Mouse (Mus musculus) limb, embryonic 11.5 days (tissue): ENCODE data around the gene Gm10354. TPM values are rescaled to one million over a fixed set of nuclear protein-coding genes. Genes with fewer than 3 reads are reported as not detected.
A peak's percentile ranks its signal among the peaks of the same experiment; 100 is the strongest.
"Not testable (repeated sequence)": the region's sequence is repeated elsewhere in the genome, so short reads cannot be mapped to it uniquely, and the experiment has no call there.

Source experiments
- ATAC-seq: fragments of 200-750 bp; cut with Nextera tagmentation; 2 replicates; pipeline ENCODE4 v1.8.0; 2017; ENCODE audit warnings: low read depth; ENCODE audit not compliant: insufficient number of reproducible peaks, low FRiP score, low TSS enrichment
- DNase-seq: peaks from one replicate; pipeline ENCODE4 v3.0.0-alpha.2; 2015; ENCODE audit warnings: low spot score
- H3K27ac ChIP-seq: fragments of 300-500 bp; sonication (generic); replicated peaks from 2 replicates; pipeline ENCODE4 v1.5.1; 2014; ENCODE audit warnings: low read depth, mild to moderate bottlenecking, low read length
- H3K27me3 ChIP-seq: fragments of 300-500 bp; sonication (generic); 2 replicates; pipeline ENCODE4 v1.6.1; 2014; ENCODE audit warnings: mild to moderate bottlenecking, low read length, mixed read lengths; ENCODE audit not compliant: control insufficient read depth, insufficient read depth
- H3K36me3 ChIP-seq: fragments of 300-500 bp; sonication (generic); 2 replicates; pipeline ENCODE4 v1.6.1; 2014; ENCODE audit warnings: mild to moderate bottlenecking, low read length, moderate library complexity, mixed read lengths; ENCODE audit not compliant: control insufficient read depth, insufficient read depth
- H3K4me1 ChIP-seq: fragments of 300-500 bp; sonication (generic); 2 replicates; pipeline ENCODE4 v1.6.1; 2014; ENCODE audit warnings: low read length, mixed read lengths; ENCODE audit not compliant: control insufficient read depth, insufficient read depth
- H3K4me2 ChIP-seq: fragments of 300-500 bp; sonication (generic); 2 replicates; pipeline ENCODE4 v1.6.1; 2014; ENCODE audit warnings: low read depth, mild to moderate bottlenecking, moderate library complexity; ENCODE audit not compliant: severe bottlenecking
- H3K4me3 ChIP-seq: fragments of 300-500 bp; sonication (generic); 2 replicates; pipeline ENCODE4 v1.5.1; 2014; ENCODE audit warnings: low read depth, low read length
- H3K9ac ChIP-seq: fragments of 300-500 bp; sonication (generic); 2 replicates; pipeline ENCODE4 v1.6.1; 2014; ENCODE audit warnings: mild to moderate bottlenecking, low read length
- H3K9me3 ChIP-seq: fragments of 300-500 bp; sonication (generic); 2 replicates; pipeline ENCODE4 v1.6.1; 2016; ENCODE audit warnings: low read length; ENCODE audit not compliant: control insufficient read depth
- WGBS: fragments of 180-500 bp; shearing (Covaris S2); extraction: QIAGEN DNeasy Blood & Tissue Kit; methylation state at CpG from one replicate; pipeline ENCODE4 v1.1.7; 2014; 5-methylcytosine and 5-hydroxymethylcytosine counted together
- polyA plus RNA-seq: library from polyadenylated mRNA; unstranded; fragments of >200 nt; fragmentation: Nextera tagmentation; extraction: Ambion mirVana; gene quantifications from 2 replicates; pipeline ENCODE4 v1.2.1, GENCODE M21; 2014

Gene Gm10354
- polyA plus RNA-seq, 1 experiment from 2014 or later: not detected

DNA sequence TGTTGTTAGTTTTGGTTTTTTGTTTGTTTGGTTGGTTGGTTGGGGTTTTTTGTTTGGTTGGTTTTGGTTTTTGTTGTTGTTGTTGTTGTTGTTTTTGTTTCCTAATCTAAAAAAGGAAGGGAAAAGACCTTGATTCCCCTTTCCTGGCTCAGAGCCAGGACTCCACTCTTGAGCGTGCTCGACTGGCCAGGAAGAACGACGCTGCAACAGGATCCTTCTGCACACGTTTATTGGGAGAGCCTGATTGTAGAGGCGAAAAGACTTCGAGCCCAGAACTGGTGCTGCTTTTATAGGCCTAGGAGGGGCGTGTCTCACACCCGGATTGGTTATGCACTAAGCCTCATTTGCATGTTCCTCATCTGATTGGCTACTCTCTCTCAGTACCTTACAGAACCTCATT is 19.3 kb upstream of the Gm10354 start:
- WGBS: 77% methylated on average over 9 of the region's 9 CpGs
- ATAC-seq: not testable (repeated sequence)

DNA sequence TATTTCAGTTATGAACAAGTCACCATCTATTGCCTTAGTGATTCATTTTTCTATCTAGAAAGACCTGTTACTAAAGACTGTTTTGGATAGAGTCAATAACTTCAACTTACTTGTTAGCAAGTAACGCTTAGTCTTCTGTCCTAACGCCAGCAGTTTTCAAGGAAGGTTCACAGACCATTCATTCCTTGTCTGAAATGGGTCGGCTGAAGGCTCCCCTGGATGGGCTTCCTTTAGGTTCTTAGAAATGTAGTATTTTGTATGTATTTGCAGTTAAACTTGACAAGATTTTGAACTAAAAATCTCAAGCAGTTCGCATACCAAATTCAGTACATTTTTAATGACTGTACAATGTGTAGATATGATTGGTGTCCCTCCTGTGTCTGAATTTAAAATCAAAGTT is 18.8 kb upstream of the Gm10354 start:
- not testable (repeated sequence) for H3K4me3 ChIP-seq, H3K9ac ChIP-seq, ATAC-seq, H3K4me2 ChIP-seq, H3K4me1 ChIP-seq, H3K27ac ChIP-seq, H3K9me3 ChIP-seq, H3K36me3 ChIP-seq, H3K27me3 ChIP-seq
- peak; percentile 20 for DNase-seq
- 85% methylated on average over 4 of the region's 4 CpGs for WGBS

More for the DNA sequence above, 19.3 kb upstream of the Gm10354 start:
- not testable (repeated sequence) for H3K4me1 ChIP-seq, H3K9ac ChIP-seq, H3K4me2 ChIP-seq, H3K9me3 ChIP-seq, H3K27ac ChIP-seq, H3K27me3 ChIP-seq, DNase-seq, H3K4me3 ChIP-seq, H3K36me3 ChIP-seq

DNA sequence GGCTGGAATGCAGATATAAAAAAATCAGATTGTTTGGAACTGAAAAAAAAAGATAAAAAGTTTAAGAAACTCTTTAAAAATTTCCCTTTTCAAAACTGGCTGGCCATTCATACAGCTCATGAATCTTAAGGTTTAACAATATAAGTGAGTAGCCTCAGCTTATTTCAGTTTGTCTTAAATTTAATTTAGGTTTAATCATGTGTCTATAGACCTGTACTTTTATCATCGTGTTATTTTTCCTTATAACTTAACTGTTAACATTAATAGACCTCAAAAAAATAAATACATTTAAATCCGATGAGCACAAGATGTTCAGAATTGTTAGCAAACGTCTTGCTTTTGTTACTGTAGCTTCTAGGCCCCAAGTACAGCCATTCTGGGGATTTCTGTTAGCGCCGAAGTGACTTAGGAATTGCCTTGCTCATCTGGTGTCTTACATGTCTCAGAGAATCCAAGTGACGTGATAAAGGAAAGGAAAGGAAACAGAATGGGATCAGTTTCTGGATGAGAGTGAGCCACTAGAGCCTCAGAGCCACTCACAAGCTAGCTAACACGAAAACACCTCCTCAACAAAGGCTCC is 18.0 kb upstream of the Gm10354 start:
- not testable (repeated sequence) for H3K27ac ChIP-seq, H3K4me2 ChIP-seq, DNase-seq, H3K4me3 ChIP-seq, H3K4me1 ChIP-seq, H3K9me3 ChIP-seq, ATAC-seq, H3K36me3 ChIP-seq, H3K27me3 ChIP-seq, H3K9ac ChIP-seq
- 80% methylated on average over 6 of the region's 7 CpGs for WGBS

DNA sequence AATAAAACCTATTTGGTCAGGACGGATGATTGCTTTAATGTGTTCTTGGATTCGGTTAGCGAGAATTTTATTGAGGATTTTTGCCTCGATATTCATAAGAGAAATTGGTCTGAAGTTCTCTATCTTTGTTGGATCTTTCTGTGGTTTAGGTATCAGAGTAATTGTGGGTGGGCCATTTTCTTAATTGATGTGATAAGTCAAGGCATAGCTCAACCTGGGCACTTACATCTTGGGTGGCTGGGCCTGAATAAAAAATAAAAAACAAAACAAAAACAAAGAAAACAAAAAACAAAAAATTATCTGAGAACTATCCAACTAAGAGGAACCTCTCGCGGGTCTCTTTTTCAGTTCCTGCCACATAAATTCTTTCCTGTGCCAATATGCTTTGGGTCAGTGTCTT is 15.4 kb upstream of the Gm10354 start:
- peak; percentile 92 for ATAC-seq
- H3K4me3 ChIP-seq, DNase-seq, H3K27me3 ChIP-seq, H3K4me2 ChIP-seq, H3K27ac ChIP-seq, H3K9ac ChIP-seq, H3K36me3 ChIP-seq, H3K4me1 ChIP-seq, H3K9me3 ChIP-seq: not testable (repeated sequence)
- WGBS: 87% methylated on average over 6 of the region's 6 CpGs

DNA sequence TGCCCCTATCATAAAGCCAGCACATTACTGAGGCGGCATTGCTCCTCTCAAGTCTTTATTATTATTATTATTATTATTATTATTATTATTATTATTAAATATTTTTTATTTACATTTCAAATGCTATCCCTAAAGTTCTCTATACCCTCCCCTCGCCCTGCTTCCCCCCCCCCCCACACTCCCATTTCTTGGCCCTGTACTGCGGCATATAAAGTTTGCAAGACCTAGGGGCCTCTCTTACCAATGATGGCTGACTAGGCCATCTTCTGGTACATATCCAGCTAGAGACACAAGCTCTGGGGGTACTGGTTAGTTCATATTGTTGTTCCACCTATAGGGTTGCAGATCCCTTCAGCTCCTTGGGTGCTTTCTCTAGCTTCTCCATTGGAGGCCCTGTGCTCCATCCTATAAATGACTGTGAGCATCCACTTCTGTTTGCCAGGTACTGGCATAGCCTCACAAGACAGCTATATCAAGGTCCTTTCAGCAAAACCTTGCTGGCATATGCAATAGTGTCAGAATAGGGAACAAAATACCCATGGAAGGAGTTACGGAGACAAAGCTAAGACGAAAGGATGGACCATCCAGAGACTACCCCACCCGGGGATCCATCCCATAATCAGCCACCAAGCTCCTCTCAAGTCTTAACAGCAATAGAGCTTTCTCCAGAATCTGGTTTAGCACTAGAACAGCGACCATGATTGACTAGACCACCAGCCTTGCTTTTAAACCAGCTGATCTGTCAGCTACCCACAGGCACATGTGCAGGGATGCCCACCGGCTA is 11.8 kb upstream of the Gm10354 start:
- H3K27me3 ChIP-seq, DNase-seq, H3K36me3 ChIP-seq, H3K4me3 ChIP-seq, H3K27ac ChIP-seq, H3K9me3 ChIP-seq, H3K9ac ChIP-seq, H3K4me2 ChIP-seq, H3K4me1 ChIP-seq: not testable (repeated sequence)
- WGBS: 83% methylated on average over 7 of the region's 8 CpGs
- peak; percentile 70 for ATAC-seq

DNA sequence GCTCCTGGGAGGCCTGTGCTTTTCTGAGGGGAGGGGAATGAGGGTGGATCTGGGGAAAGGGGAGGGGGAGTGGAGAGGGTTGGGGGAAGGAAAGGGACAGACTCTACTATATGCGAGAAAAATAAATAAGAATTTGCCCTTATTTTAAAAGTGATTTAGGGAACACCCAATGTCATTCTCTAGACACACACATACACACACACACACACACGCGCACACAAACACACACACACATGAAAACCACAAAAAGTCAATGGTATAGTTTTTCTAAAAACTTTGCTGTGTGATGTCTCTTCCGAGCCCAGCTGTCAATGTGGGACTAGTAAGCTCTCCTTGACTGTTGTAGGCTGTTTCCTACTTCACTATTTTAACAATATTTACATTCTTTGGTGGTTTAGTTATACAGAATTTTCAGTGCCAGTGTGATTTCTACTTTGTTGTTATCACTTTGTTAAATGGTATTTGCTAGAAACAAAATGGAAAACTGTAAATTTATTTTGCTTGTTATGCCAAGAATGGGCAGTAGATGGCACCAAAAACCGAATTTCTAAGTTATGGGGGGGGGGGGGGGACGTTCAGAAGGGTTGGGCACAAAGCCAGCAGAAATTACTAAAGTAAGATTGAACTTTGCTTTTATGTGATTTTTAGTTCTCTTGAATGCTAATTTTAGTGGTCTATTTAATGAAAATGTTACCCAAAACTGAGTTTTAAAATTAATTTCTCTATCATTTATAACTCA is 8.1 kb upstream of the Gm10354 start:
- 41% methylated on average over 5 of the region's 6 CpGs for WGBS
- H3K4me1 ChIP-seq, H3K27ac ChIP-seq, H3K4me3 ChIP-seq, H3K9me3 ChIP-seq, H3K27me3 ChIP-seq, DNase-seq, H3K4me2 ChIP-seq, H3K9ac ChIP-seq, H3K36me3 ChIP-seq: not testable (repeated sequence)
- ATAC-seq: 0 out of 2 replicates have a peak, but pooled peaks have one; percentile 60

DNA sequence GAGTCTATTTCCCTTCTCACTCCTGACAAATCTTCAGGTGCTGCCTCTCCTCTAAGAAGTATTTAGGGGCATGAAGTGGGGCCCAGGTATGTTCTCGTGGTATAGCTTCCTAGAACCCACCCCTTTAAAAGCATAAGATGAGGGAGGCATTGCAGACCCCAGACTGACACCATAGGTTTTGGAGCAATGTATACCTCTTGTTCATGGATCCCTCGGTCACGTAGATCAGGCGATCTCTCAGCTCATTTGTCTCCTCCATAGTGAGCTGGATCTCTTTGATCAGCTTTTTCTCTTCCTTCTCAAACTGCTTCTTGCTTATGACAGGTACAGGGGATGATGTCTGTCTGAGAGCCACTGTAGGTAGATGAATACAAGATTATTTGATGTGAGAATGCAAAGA is 1.4 kb downstream of the Gm10354 start:
- not testable (repeated sequence) for H3K27me3 ChIP-seq, DNase-seq, H3K4me3 ChIP-seq, H3K4me1 ChIP-seq, H3K9ac ChIP-seq, H3K36me3 ChIP-seq, H3K4me2 ChIP-seq, H3K9me3 ChIP-seq, H3K27ac ChIP-seq, ATAC-seq
- 78% methylated on average over 4 of the region's 4 CpGs for WGBS

DNA sequence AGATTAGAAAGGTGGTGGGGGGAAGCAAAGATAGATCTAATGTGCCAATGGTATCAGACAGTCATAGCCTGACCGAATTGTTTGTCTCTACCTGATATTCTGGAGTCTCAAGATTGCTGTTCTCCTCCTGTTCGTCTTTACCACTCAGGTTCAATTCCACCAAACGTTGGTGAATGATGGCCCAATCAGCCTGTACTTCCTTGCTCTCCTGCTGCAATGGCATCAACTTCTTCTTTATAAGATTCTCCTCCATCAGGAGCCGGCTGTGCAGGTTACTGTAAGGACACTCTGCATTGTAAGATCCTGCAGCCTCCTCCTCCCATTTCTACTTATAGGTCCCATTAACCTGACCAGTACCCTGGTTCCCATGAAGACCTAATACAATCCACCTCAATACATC is 3.4 kb downstream of the Gm10354 start:
- H3K27ac ChIP-seq, DNase-seq, H3K27me3 ChIP-seq, H3K36me3 ChIP-seq, H3K4me3 ChIP-seq, H3K4me1 ChIP-seq, ATAC-seq, H3K4me2 ChIP-seq, H3K9ac ChIP-seq: not testable (repeated sequence)
- WGBS: 79% methylated on average over 3 of the region's 4 CpGs
- peaks cover 11% of the 10 kb centered on the region; the same call in 1 of the 2 replicates for H3K9me3 ChIP-seq
